Mouse (Mus musculus) forebrain, embryonic 10.5 days (tissue): ENCODE results near the gene Plcb1. TPM values are rescaled to one million over a fixed set of nuclear protein-coding genes. Genes with fewer than 3 reads are reported as not detected.
A peak's percentile ranks its signal among the peaks of the same experiment; 100 is the strongest.

ENCODE experiments used
- DNase-seq: peaks from one replicate; pipeline ENCODE4 v3.0.0-alpha.2; 2017; ENCODE audit warnings: low spot score; ENCODE audit errors: extremely low spot score
- H3K27ac ChIP-seq: fragments of 300-500 bp; sonication (generic); 2 replicates; pipeline ENCODE4 v1.5.1; 2016; ENCODE audit warnings: mild to moderate bottlenecking
- H3K27me3 ChIP-seq: fragments of 300-500 bp; sonication (generic); 2 replicates; pipeline ENCODE4 v1.6.1; 2016; ENCODE audit warnings: mild to moderate bottlenecking; ENCODE audit not compliant: poor library complexity, severe bottlenecking
- H3K36me3 ChIP-seq: fragments of 300-500 bp; sonication (generic); replicated peaks from 2 replicates; pipeline ENCODE4 v1.6.1; 2016; ENCODE audit warnings: mild to moderate bottlenecking, moderate library complexity
- H3K4me1 ChIP-seq: fragments of 300-500 bp; sonication (generic); 2 replicates; pipeline ENCODE4 v1.6.1; 2016
- H3K4me3 ChIP-seq: fragments of 300-500 bp; sonication (generic); 2 replicates; pipeline ENCODE4 v1.5.1; 2016; ENCODE audit warnings: mild to moderate bottlenecking, moderate library complexity
- H3K9me3 ChIP-seq: fragments of 300-500 bp; sonication (generic); 2 replicates; pipeline ENCODE4 v1.6.1; 2016; ENCODE audit warnings: mild to moderate bottlenecking, moderate library complexity
- WGBS: fragments of 180-500 bp; shearing (Covaris S2); methylation state at CpG from one replicate; pipeline ENCODE4 v1.1.7; 2016; 5-methylcytosine and 5-hydroxymethylcytosine counted together
- polyA plus RNA-seq: library from polyadenylated mRNA; unstranded; fragments of >200 nt; fragmentation: Nextera tagmentation; extraction: Ambion mirVana; gene quantifications from 2 replicates; pipeline ENCODE4 v1.2.1, GENCODE M21; 2016

Plcb1 gene
- polyA plus RNA-seq, 1 experiment from 2014 or later = 4.2 TPM

- Histone ChIP-seq H3K4me1 (no peaks in the 10 kb centered on the region), H3K4me3 (no peak overlapping the region), H3K36me3 (no peaks in the 10 kb centered on the region), H3K9me3 (no peaks in the 10 kb centered on the region), H3K27me3 (no peaks in the 10 kb centered on the region), H3K27ac (no peak overlapping the region)
- no peak for DNase-seq
- WGBS = 84% methylated on average over 2 of the region's 2 CpGs
Observed at GRCm38 (mm10) chr2:134901521-134901920, 115.7 kb downstream of the Plcb1 start.

GRCm38 (mm10) chr2:134910882-134911281, 125.0 kb downstream of the Plcb1 start:
- Histone ChIP-seq H3K36me3 (no peaks in the 10 kb centered on the region), H3K9me3 (no peaks in the 10 kb centered on the region), H3K27me3 (no peaks in the 10 kb centered on the region), H3K4me3 (no peak overlapping the region), H3K27ac (no peak overlapping the region), H3K4me1 (no peaks in the 10 kb centered on the region; the same call in 1 of the 2 replicates)
- no peak for DNase-seq
- 50% methylated on average over 1 of the region's 1 CpGs for WGBS

- no peaks in the 10 kb centered on the region for H3K27me3 ChIP-seq
- WGBS = 92% methylated on average over 6 of the region's 6 CpGs
- no peaks in the 10 kb centered on the region for H3K36me3 ChIP-seq
- no peaks in the 10 kb centered on the region for H3K9me3 ChIP-seq
- no peak overlapping the region for H3K27ac ChIP-seq
- H3K4me3 ChIP-seq = no peak overlapping the region
- H3K4me1 ChIP-seq = no peaks in the 10 kb centered on the region; the same call in 1 of the 2 replicates
- DNase-seq = no peak
Observed at GRCm38 (mm10) chr2:134911360-134911759, 125.5 kb downstream of the Plcb1 start.

GRCm38 (mm10) chr2:134912616-134913015, 126.7 kb downstream of the Plcb1 start:
- Histone ChIP-seq H3K4me3 (no peak overlapping the region), H3K27me3 (no peaks in the 10 kb centered on the region), H3K4me1 (no peaks in the 10 kb centered on the region; the same call in 1 of the 2 replicates), H3K36me3 (no peaks in the 10 kb centered on the region), H3K9me3 (no peaks in the 10 kb centered on the region), H3K27ac (no peak overlapping the region)
- WGBS = 89% methylated on average over 2 of the region's 2 CpGs
- no peak for DNase-seq

- WGBS = 86% methylated on average over 3 of the region's 3 CpGs
- H3K4me3 ChIP-seq = no peak overlapping the region
- H3K9me3 ChIP-seq = no peaks in the 10 kb centered on the region
- no peak for DNase-seq
- no peaks in the 10 kb centered on the region; the same call in 1 of the 2 replicates for H3K4me1 ChIP-seq
- H3K27ac ChIP-seq = no peak overlapping the region
- no peaks in the 10 kb centered on the region for H3K36me3 ChIP-seq
- H3K27me3 ChIP-seq = no peaks in the 10 kb centered on the region
Observed at GRCm38 (mm10) chr2:134913542-134913941, 127.7 kb downstream of the Plcb1 start.

GRCm38 (mm10) chr2:134914091-134914550, 128.3 kb downstream of the Plcb1 start:
- no peaks in the 10 kb centered on the region for H3K36me3 ChIP-seq
- no peaks in the 10 kb centered on the region; the same call in 1 of the 2 replicates for H3K4me1 ChIP-seq
- no peaks in the 10 kb centered on the region for H3K27me3 ChIP-seq
- no peaks in the 10 kb centered on the region for H3K9me3 ChIP-seq
- H3K27ac ChIP-seq = no peak overlapping the region
- H3K4me3 ChIP-seq = no peak overlapping the region
- DNase-seq = no peak
- 88% methylated on average over 2 of the region's 2 CpGs for WGBS

- Histone ChIP-seq H3K4me3 (no peak overlapping the region), H3K4me1 (no peaks in the 10 kb centered on the region; the same call in 1 of the 2 replicates), H3K36me3 (no peaks in the 10 kb centered on the region), H3K27ac (no peak overlapping the region), H3K9me3 (no peaks in the 10 kb centered on the region), H3K27me3 (no peaks in the 10 kb centered on the region)
- no peak for DNase-seq
- 87% methylated on average over 3 of the region's 3 CpGs for WGBS
Observed at GRCm38 (mm10) chr2:134915035-134915434, 129.2 kb downstream of the Plcb1 start.

GRCm38 (mm10) chr2:134920611-134921280, 134.9 kb downstream of the Plcb1 start:
- no peaks in the 10 kb centered on the region for H3K27me3 ChIP-seq
- WGBS = 88% methylated on average over 9 of the region's 9 CpGs
- H3K27ac ChIP-seq = no peak overlapping the region
- no peaks in the 10 kb centered on the region for H3K9me3 ChIP-seq
- peaks cover 10% of the 10 kb centered on the region for H3K4me1 ChIP-seq
- H3K4me3 ChIP-seq = no peak overlapping the region
- DNase-seq = no peak
- no peaks in the 10 kb centered on the region for H3K36me3 ChIP-seq

DNA sequence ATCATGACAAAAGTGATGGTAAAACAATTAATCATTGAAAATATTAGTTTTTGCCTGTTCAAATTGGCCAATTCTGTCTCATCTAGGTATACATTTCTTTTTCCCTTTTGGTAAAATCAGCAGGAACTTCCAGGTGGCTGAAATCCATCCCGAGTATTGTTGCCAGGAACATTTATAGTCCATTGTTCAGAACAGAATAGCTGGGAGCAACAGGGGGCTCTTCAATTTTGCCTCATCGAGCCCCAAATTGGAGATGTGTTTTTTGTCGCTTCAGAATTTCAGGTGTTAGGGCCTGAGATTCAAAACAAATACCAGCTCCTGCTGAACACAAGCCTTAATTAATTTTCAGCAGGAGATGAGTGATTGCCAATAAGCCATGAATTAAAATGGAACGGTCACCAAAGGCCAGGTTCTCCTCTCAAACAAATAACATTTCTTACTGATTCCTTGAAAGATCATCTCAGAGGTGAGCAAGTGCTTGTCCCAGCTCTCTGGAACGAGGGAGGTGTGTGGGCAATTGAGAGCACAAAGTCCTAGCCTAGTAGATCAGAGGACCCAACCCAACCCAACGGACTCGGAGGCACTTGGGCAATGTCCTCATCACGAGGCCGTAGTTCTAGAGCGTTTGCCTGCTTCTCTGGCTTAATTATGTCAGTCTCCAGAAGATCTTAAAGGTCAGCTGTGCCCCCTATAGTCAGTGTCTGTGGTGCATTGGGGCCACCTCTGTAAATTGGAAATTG, 136.9 kb downstream of the Plcb1 start:
- H3K36me3 ChIP-seq = no peaks in the 10 kb centered on the region
- H3K9me3 ChIP-seq = no peaks in the 10 kb centered on the region
- DNase-seq = no peak
- H3K4me1 ChIP-seq = peaks cover 19% of the 10 kb centered on the region
- WGBS = 71% methylated on average over 10 of the region's 10 CpGs
- no peak overlapping the region for H3K27ac ChIP-seq
- no peak overlapping the region for H3K4me3 ChIP-seq
- no peaks in the 10 kb centered on the region for H3K27me3 ChIP-seq

- no peak overlapping the region for H3K4me3 ChIP-seq
- no peaks in the 10 kb centered on the region for H3K9me3 ChIP-seq
- H3K4me1 ChIP-seq = peaks cover 27% of the 10 kb centered on the region
- no peaks in the 10 kb centered on the region for H3K36me3 ChIP-seq
- WGBS = 95% methylated on average over 4 of the region's 4 CpGs
- no peak overlapping the region for H3K27ac ChIP-seq
- H3K27me3 ChIP-seq = no peaks in the 10 kb centered on the region
- no peak for DNase-seq
Observed at GRCm38 (mm10) chr2:134924143-134924655, 138.3 kb downstream of the Plcb1 start.

- peaks cover 48% of the 10 kb centered on the region for H3K4me1 ChIP-seq
- DNase-seq = no peak
- 90% methylated on average over 1 of the region's 1 CpGs for WGBS
- H3K9me3 ChIP-seq = no peaks in the 10 kb centered on the region
- no peaks in the 10 kb centered on the region for H3K27me3 ChIP-seq
- H3K27ac ChIP-seq = no peak overlapping the region
- no peaks in the 10 kb centered on the region for H3K36me3 ChIP-seq
- no peak overlapping the region for H3K4me3 ChIP-seq
Observed at GRCm38 (mm10) chr2:134926266-134926665, 140.4 kb downstream of the Plcb1 start.

DNA sequence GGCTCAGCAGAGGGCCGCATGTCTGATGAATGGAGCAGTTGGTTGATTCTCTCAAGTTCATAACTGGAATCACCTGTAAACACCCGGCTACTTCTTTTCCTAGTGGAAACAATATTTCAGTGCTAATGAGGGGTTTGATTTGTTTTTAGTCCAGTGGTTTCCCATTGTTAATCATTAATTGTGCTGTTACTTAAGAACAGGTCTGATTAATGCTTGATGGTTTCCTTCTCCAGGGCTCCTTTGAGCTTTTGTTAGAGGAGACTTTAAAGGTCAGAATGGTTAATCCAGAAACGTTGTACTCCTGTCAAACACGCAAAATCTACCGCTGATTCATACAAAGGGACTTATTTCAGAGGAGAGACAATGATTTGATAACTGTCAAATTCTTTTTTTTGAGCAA, 141.2 kb downstream of the Plcb1 start:
- 24% methylated on average over 5 of the region's 5 CpGs for WGBS
- Histone ChIP-seq H3K4me3 (no peak overlapping the region), H3K4me1 (peaks cover 52% of the 10 kb centered on the region), H3K27ac (no peak overlapping the region), H3K9me3 (no peaks in the 10 kb centered on the region), H3K27me3 (no peaks in the 10 kb centered on the region), H3K36me3 (no peaks in the 10 kb centered on the region)
- no peak for DNase-seq

DNA sequence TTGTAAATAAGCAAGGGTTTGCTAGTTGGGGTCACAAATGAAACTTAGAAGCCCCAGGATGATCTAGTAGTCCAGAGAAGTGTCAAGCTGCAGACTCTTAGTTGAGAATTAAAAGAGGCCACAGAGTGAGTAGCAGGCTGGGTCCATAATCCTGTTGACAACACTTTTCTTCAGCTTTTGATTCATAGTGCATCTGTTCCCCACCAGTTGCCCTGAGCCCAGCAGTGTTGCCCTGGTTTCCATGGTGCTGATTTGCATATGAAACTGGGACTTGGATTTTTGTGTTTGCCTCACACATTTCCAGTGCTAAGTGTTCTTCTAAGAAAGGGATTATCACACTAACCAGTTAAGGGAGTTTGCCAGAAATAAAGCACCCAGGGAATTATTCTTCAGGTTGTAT, 143.6 kb downstream of the Plcb1 start:
- Histone ChIP-seq H3K4me3 (no peak overlapping the region), H3K27ac (peak overlapping the region; percentile 40; the same call in 1 of the 2 replicates), H3K27me3 (no peaks in the 10 kb centered on the region), H3K9me3 (no peaks in the 10 kb centered on the region), H3K4me1 (peaks cover 46% of the 10 kb centered on the region), H3K36me3 (no peaks in the 10 kb centered on the region)
- peak; percentile 38 for DNase-seq
